Mouse (Mus musculus) MN1 (cell line): ENCODE results near the gene Zfp626.
"Not testable (repeated sequence)": the region's sequence is repeated elsewhere in the genome, so short reads cannot be mapped to it uniquely, and the experiment has no call there.

Experiments used
- DNase-seq: peaks from one replicate; pipeline ENCODE4 v3.0.0-alpha.2; 2016; ENCODE audit warnings: low spot score

The Zfp626 gene

DNA sequence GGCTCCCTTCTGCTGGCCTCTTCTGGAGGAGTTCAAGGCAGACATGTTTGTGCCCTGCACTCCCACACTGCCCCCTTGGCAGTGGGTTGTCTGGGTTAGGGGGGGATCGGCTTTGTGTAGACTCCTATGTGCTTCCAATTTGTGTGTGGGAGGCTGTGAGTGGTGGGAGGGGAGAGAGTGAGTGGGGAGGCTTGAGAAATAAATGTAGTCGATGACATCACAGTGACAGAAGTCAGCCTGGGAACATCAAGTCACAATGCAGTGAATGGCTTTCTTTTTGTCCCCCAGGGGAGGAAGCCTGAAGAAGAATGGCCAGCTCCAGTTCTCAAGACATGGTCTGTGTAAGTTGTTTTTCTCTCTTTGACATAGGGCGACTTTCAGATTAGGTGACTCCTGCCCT lies at the start of gene Zfp626:
TSS of gene Zfp626 (plus strand) at position 301 of the 400 bp plus-strand sequence.
- DNase-seq: not testable (repeated sequence)

DNA sequence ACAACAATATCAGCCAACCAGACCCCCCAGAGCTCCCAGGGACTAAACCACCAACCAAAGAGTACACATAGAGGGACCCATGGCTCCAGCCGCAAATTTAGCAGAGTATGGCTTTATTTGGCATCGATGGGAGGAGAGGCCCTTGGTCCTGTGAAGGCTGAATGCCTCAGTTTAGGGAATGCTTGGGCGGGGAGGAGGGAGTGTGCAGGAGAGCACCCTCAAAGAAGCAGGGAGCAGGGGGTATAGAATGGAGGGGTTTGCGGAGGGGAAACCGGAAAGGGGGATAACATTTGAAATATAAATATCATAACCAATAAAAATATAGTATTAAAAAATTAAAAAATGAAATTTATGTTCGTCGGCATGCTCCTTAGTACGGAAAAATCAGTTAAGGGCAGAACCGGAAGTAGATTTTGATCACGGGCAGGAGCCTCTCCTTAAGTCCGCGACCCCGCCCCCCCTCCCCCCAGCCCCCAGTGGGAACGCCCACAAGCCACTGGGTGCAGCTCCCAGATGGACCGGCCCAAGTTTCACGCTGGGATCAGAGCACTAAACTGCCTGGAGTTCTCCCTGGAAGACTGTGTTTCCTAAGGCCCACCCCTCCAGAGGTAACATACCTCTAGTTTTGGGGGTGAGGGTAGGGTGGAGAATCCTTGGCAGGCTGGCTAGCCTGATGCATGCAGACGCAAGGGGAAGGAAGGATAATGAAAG lies 41.7 kb upstream of the Zfp626 start:
- peak; percentile 32 for DNase-seq

DNA sequence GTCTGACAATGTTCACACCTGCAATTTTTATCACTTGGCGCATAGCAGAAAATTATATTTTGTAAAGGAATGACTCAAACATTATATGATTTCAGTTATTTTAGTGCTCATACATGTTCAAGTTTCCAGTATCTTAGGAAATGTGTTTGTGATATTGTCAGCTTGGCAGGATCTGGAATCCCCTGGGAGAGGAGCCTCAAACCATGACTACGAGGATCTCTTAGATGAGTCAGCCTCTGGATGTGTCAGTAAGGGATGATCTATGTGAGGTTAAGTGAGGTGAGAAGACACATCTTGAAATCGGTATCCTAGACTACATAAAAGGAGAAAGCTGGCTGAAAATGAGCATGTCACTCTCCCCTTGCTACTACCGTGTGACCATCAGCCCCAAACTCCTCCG lies 17.7 kb upstream of the Zfp626 start:
- no peak for DNase-seq

DNA sequence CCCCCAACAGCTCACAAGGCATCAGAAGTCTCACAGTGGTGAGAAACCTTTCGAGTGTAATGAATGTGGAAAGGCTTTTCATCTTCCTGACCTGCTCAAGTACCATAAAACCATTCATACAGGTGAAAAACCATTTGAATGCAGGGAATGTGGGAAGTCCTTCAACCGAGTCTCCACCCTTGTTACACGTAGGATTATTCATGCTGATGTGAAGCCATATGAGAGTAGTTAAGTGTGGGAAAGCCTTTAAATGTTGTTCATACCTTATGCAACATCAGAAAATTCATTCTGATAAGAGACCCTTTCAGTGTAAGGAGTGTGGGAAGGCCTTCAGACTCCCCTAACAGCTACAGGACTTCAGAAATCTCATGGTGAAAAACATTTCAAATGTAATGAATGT lies 13.1 kb upstream of the Zfp626 start:
- DNase-seq: not testable (repeated sequence)

- DNase-seq: no peak
Observed at GRCm38 (mm10) chr7:27794566-27794965, 12.4 kb upstream of the Zfp626 start.

GRCm38 (mm10) chr7:27797906-27798811 lies 8.8 kb upstream of the Zfp626 start:
- no peak for DNase-seq

- DNase-seq: peak; percentile 13
Observed at GRCm38 (mm10) chr7:27801137-27801536, 5.9 kb upstream of the Zfp626 start.

DNA sequence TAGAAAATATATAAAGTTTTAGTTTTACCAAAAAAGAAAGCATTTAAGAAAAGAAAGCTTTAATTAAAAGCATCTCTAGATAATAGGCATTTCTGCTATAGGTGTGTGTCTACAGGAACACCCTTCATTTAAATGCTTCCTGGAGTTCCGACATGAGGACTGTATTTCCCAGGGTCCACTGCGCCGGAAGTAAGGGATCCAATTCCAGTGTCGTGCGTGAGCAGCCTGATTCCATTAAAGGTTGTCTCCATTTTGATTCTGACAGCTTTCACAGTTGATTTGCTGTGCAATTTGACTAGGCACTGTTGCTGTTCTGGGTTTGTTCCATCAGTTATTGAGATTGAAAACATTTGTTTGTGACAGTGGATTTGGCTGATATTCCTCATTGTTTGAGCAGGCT lies 4.0 kb upstream of the Zfp626 start:
- peak; percentile 56 for DNase-seq

DNA sequence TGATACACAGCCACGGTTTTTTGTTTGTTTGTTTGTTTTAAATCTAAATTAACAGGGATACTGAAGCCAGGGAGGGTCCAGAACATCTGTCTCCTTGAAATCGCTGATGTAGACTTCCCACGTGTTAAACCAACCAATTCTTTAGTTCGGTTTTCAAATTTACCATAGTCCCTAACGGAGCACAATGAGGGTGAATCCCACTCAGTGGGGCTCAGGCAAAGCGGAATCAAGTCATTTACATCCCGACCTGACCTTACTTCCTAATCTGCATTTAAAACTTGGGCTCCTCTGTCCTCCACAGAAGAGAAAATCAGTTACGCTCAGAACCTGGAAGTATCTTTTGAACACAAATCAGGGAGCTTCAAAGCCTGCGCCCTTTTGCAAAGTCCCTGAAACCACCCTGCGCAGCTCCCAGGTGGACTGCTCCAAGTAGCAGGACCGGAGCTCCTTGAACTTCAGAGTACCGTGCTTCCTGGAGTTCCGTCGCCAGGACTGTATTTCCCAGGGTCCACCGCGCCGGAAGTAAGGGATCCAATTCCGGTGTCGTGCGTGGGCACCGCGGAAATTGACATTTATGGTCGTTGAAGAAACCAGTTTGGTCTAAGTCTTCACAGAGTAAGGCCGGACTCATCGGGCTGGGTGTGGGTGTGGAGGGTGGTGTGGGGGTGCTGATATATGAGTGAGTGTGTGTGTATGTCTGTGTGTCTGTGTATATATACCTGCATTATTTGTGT lies 2.5 kb upstream of the Zfp626 start:
- peak; percentile 79 for DNase-seq

DNA sequence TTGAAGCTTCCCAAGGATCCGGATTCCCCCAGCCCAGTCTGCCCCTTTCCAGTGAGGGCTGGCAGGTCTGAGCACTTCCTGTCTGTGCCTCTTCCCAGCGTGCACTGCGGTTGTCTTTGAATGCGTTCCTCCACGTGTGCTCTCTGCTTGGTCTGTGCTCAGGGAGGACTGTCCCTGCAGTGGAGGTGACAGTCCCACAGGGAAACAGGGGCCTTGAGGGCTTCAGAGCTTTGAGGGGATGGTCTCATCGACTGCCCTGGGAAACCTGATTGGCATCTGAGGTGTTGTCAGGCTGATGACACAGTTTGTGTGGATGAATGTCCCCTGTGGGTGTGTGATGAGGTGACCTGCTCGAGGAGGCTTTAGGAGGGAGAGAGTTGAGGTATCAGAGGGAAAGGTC lies 309 bp downstream of the Zfp626 start:
- not testable (repeated sequence) for DNase-seq

DNA sequence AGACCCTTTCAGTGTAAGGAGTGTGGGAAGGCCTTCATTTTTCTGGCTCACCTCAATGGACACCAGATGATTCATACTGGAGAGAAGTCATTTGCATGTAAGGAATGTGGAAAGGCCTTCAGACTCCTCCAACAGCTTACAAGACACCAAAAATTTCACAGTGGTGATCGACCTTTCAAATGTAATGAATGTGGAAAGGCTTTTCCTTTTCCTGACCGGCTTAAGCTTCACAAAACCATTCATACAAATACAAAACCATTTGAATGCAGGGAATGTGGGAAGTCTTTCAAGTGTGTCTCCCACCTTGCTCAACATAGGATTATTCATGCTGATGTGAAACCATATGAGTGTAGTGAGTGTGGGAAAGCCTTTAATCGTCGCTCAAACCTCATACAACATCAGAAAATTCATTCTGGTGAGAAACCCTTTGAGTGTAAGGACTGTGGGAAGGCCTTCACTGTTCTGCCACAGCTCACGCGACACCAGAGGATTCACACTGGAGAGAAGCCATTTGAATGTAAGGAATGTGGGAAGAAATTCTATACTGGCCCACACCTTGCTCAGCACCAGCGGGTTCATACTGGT lies 11.6 kb downstream of the Zfp626 start:
- DNase-seq: no peak

DNA sequence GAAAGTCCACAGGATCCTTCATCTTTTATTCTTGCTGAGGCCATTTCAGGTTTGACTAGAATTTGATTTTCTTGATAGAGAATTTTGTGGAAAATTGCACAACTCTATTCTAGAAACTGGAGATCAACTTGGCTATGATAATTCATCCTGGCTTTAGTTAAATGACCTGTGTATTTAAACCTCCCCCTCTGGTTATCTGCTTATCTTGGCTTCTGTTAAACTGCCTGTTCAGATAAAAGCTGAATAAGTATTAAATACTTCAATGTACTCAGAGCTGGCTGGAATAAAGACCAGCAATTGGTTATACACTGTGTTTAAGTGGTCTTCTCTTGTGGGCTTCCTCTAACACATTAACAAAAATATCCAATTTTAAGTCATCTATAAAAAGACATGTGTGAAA lies 15.6 kb downstream of the Zfp626 start:
- no peak for DNase-seq

DNA sequence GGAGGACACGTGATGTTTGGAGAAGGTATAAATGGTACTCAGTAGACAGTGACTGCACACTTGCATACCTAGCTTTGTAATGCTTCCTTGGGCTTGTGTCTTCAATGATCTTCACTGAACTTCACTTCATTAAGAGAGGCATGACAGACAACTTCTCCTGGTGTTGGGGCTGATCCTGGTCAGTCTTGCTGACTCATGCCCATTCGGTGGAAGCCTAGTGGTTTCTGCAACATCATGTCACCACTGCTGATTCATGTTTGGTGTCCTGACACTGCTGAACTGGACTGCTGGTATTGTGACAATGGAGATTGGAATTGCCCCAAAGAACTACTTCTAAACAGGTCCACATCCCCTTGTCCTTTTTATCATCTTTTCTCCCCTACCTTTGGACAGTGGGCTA lies 27.1 kb downstream of the Zfp626 start:
- no peak for DNase-seq

DNA sequence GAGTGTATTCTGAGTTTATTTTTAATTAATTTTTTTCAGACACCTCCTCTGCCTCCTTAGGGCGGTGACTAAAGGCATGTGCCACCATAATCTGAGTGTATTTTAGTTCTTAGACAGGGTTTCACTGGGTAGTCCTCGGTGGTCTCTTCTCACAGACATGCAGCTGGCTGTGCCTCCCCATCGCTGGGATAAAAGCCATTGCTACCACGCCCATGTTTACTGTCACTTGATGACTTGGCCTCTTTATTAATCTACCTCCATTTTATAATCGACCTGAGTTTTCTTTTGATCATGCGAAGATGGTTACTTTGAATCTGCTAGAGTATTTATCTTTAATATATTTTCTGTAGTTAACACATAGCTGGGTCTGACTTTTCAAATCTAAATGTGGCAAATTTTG lies 30.9 kb downstream of the Zfp626 start:
- DNase-seq: peak; percentile 16

DNA sequence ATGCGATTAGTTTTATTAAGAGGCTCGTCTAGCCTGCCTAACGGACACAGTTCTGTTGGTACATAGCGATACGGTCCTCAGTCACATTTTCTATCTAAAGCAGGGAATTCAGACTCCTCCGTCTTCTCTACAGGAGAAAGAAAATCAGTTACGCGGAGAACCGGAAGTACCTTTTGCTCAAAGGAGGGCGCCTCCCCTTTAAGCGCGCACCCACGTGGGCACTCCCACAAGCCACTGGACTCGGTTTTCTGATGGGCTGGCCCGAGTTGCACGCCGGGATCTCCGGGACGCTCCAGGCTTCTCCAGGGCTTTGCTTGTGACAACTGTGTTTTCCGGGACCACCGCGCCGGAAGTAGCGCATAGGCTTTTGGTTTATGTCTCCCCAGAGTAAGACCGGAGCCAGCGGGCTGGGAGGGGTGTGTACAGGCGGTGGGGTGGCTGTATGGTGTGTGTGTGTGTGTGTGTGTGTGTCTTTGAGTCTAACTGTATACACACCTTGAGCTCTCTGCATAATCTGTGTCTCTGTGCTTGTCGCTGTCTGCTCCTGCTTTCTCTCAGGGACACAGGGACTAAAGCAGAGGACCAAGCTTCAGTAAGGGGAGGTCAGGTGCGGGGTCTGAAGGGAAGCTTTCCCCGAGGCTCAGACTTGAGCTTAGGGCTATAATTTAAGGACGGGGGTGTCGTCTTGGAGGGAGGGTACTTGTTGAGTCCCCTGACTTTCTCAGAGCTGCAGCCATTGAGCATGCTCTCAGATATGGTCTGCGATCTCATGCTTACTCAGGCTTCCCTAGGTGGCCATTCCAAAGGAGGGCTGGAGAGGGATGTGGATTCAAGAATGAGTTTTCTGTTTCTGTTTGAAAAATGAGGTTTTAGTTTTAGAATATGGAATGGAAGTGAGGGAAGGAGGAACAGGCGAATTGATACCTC lies 31.6 kb downstream of the Zfp626 start, which contains the start of gene Zfp59:
TSS of gene Zfp59 (plus strand) at position 285 of the 927 bp plus-strand sequence.
- DNase-seq: peak; percentile 89

GRCm38 (mm10) chr7:27839596-27839995 lies 32.6 kb downstream of the Zfp626 start:
- no peak for DNase-seq

GRCm38 (mm10) chr7:27840104-27840503 lies 33.1 kb downstream of the Zfp626 start:
- no peak for DNase-seq

DNA sequence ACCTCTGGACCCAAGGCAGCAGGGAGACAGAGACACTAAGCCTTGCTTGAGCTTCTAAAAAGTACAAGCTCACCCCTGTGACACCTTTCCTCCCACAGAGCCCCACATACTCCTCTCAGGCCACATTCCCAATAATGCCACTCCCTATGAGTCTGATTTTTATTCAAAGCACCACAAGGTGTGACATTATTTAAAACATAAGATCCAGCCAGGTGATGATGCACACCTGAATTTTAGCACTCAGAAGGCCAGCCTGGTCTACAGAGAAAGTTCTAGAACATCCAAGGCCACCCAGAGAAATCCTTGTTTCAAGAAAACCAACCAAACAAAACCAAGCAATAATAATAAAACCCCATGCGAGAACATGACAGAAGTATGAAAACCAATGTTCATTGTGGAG lies 50.2 kb downstream of the Zfp626 start, which contains the start of gene Zfp607a:
TSS of gene Zfp607a (plus strand) at position 301 of the 400 bp plus-strand sequence.
- DNase-seq: no peak

GRCm38 (mm10) chr7:27859301-27860251 lies 52.6 kb downstream of the Zfp626 start:
- no peak for DNase-seq
